ENCODE assay signal across 15 mouse cellular contexts in the genomic region with DNA sequence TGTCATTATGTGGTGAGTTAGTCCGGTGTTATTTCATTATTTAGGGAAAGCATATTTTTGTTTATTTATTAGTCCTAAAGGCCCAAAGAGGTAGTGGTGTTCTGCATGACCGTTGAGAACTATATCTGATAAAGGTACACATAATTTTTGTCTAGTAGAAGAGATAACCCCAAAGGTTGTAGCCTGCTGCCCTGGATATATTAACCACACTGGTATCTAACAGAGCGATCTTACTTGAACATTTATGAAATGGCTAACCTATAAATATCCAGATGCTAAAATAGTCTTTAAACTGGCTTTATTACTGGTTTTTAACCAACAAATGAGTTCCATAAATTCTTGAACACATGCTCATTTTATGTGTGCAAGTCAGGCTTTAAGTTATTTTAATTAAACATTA.
"Had no signal": no experiment of that assay in that cellular context is flagged by ENCODE, and none has a peak within 500 bp of the region (broad histone marks: within the 10 kb centered on the region; RNA-seq: fewer than 3 reads in every experiment).

No protein-coding gene starts in this region.

- H3K4me2 ChIP-seq: liver, embryonic 13.5 days; lung, embryonic 15.5 days; midbrain, embryonic 11.5 days; midbrain, embryonic 13.5 days; midbrain, embryonic 15.5 days; neural tube, embryonic 12.5 days had no signal

- H3K9ac ChIP-seq: liver, embryonic 13.5 days; lung, embryonic 15.5 days; midbrain, embryonic 13.5 days; midbrain, embryonic 15.5 days; neural tube, embryonic 12.5 days had no signal

- H3K4me1 ChIP-seq: liver, embryonic 13.5 days; midbrain, embryonic 13.5 days; midbrain, embryonic 15.5 days; neural tube, embryonic 12.5 days had no signal

- ATAC-seq: lung, postnatal 0 days; midbrain, embryonic 13.5 days; midbrain, embryonic 15.5 days had no signal

- H3K4me3 ChIP-seq: liver, embryonic 13.5 days; lung, embryonic 15.5 days; midbrain, embryonic 13.5 days; midbrain, embryonic 15.5 days; neural tube, embryonic 12.5 days had no signal

- H3K27ac ChIP-seq: liver, embryonic 13.5 days; lung, embryonic 15.5 days; macrophage; midbrain, embryonic 13.5 days; midbrain, embryonic 15.5 days; neural tube, embryonic 12.5 days had no signal

- H3K9me3 ChIP-seq: liver, embryonic 13.5 days; lung, embryonic 15.5 days; midbrain, embryonic 15.5 days had no signal

- H3K36me3 ChIP-seq: liver, embryonic 13.5 days; lung, embryonic 15.5 days; midbrain, embryonic 13.5 days; midbrain, embryonic 15.5 days; neural tube, embryonic 12.5 days had no signal

- H3K27me3 ChIP-seq: liver, embryonic 13.5 days; lung, embryonic 15.5 days; midbrain, embryonic 13.5 days; midbrain, embryonic 15.5 days; neural tube, embryonic 12.5 days had no signal

- DNase-seq: liver, embryonic 13.5 days; lung, adult 2 months; lung, postnatal 14 days; lung, postnatal 36 days; right cerebral cortex, postnatal 14 days; thymus, adult 18-20 months; thymus, postnatal 14 days; thymus, postnatal 36 days had no signal
